ENCODE assay signal across 17 mouse cellular contexts in the genomic region with DNA sequence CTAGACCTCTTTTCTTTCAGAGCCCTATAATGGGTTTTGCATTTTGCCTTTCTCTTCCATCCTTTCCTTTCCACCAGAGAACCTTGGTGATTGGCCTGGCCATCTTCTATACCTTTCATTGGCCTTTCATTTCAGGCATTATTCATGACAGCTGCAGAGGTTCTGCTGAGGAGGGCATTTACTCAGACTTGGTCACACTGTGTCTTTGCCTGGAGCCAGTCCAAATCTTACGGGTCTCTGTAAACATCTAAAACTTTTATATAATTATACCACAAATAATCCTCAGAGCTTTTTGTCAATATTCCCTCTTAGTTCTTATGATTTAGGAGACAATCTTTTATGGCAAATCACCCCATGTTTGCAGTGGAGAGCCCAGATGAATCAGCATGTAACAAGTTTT.
A peak's percentile ranks its signal among the peaks of the same experiment; 100 is the strongest.
DNase-seq lines count a peak whose midpoint lies in the region; ATAC-seq lines count a peak whose summit lies in the region.
"Had no signal": no experiment of that assay in that cellular context is flagged by ENCODE, and none has a peak within 500 bp of the region (broad histone marks: within the 10 kb centered on the region; RNA-seq: fewer than 3 reads in every experiment).

No protein-coding gene starts in this region.

- H3K4me1 ChIP-seq in hindbrain, embryonic 12.5 days: peaks cover 10% of the 10 kb centered on the region
- no peaks in the 10 kb centered on the region for H3K4me1 ChIP-seq in hindbrain, embryonic 11.5 days (replicated peaks; ENCODE audit: control insufficient read depth, insufficient read depth, low read length)
- peaks cover 78% of the 10 kb centered on the region for H3K4me1 ChIP-seq in forebrain, embryonic 10.5 days
- peaks cover 39% of the 10 kb centered on the region for H3K4me1 ChIP-seq in forebrain, embryonic 15.5 days
- H3K4me1 ChIP-seq in midbrain, embryonic 13.5 days (replicated peaks): peaks cover 45% of the 10 kb centered on the region
- H3K4me1 ChIP-seq: limb, embryonic 15.5 days; megakaryocyte, embryonic 14.5 days had no signal

- H3K9me3 ChIP-seq in hindbrain, embryonic 12.5 days (replicated peaks): no peaks in the 10 kb centered on the region
- H3K9me3 ChIP-seq in hindbrain, embryonic 11.5 days (ENCODE audit: control insufficient read depth, low read length): no peaks in the 10 kb centered on the region
- H3K9me3 ChIP-seq in forebrain, embryonic 10.5 days: no peaks in the 10 kb centered on the region
- no peaks in the 10 kb centered on the region for H3K9me3 ChIP-seq in forebrain, embryonic 15.5 days
- H3K9me3 ChIP-seq in midbrain, embryonic 13.5 days: no peaks in the 10 kb centered on the region
- H3K9me3 ChIP-seq: limb, embryonic 15.5 days; megakaryocyte, embryonic 14.5 days had no signal

- no peak overlapping the region for H3K4me3 ChIP-seq in hindbrain, embryonic 12.5 days
- H3K4me3 ChIP-seq in hindbrain, embryonic 11.5 days (ENCODE audit: low read depth, low read length): no peak overlapping the region
- H3K4me3 ChIP-seq in forebrain, embryonic 10.5 days: no peak overlapping the region
- no peak overlapping the region for H3K4me3 ChIP-seq in forebrain, embryonic 15.5 days
- H3K4me3 ChIP-seq in midbrain, embryonic 13.5 days (replicated peaks): no peak overlapping the region
- H3K4me3 ChIP-seq: limb, embryonic 15.5 days; megakaryocyte, embryonic 14.5 days; myocyte had no signal

- H3K4me2 ChIP-seq in hindbrain, embryonic 12.5 days (replicated peaks): no peak overlapping the region
- no peak overlapping the region for H3K4me2 ChIP-seq in hindbrain, embryonic 11.5 days (replicated peaks; ENCODE audit: low read depth, low read length)
- H3K4me2 ChIP-seq in forebrain, embryonic 15.5 days (replicated peaks): no peak overlapping the region
- no peak overlapping the region for H3K4me2 ChIP-seq in midbrain, embryonic 13.5 days (replicated peaks)
- H3K4me2 ChIP-seq: limb, embryonic 15.5 days had no signal

- H3K27me3 ChIP-seq in hindbrain, embryonic 12.5 days: no peaks in the 10 kb centered on the region
- H3K27me3 ChIP-seq in hindbrain, embryonic 11.5 days (ENCODE audit: control insufficient read depth, insufficient read depth, low read length): no peaks in the 10 kb centered on the region
- H3K27me3 ChIP-seq in forebrain, embryonic 10.5 days (ENCODE audit: poor library complexity, severe bottlenecking): no peaks in the 10 kb centered on the region
- no peaks in the 10 kb centered on the region for H3K27me3 ChIP-seq in forebrain, embryonic 15.5 days
- H3K27me3 ChIP-seq in midbrain, embryonic 13.5 days: no peaks in the 10 kb centered on the region
- H3K27me3 ChIP-seq: CH12.LX; limb, embryonic 15.5 days; megakaryocyte, embryonic 14.5 days had no signal

- H3K36me3 ChIP-seq in hindbrain, embryonic 12.5 days: no peaks in the 10 kb centered on the region
- H3K36me3 ChIP-seq in hindbrain, embryonic 11.5 days (ENCODE audit: control insufficient read depth, insufficient read depth, low read length): no peaks in the 10 kb centered on the region
- no peaks in the 10 kb centered on the region for H3K36me3 ChIP-seq in forebrain, embryonic 10.5 days (replicated peaks)
- H3K36me3 ChIP-seq in forebrain, embryonic 15.5 days: no peaks in the 10 kb centered on the region
- H3K36me3 ChIP-seq in midbrain, embryonic 13.5 days: no peaks in the 10 kb centered on the region
- H3K36me3 ChIP-seq: limb, embryonic 15.5 days had no signal

- ATAC-seq in hindbrain, embryonic 12.5 days (ENCODE audit: low FRiP score): no peak
- no peak for ATAC-seq in hindbrain, embryonic 11.5 days (ENCODE audit: low FRiP score)
- no peak for ATAC-seq in forebrain, embryonic 15.5 days (replicated peaks)
- no peak for ATAC-seq in midbrain, embryonic 13.5 days

- WGBS in hindbrain, embryonic 12.5 days: 61% methylated on average over 1 of the region's 1 CpGs
- 77% methylated on average over 1 of the region's 1 CpGs for WGBS in hindbrain, embryonic 11.5 days
- WGBS in forebrain, embryonic 10.5 days: 86% methylated on average over 1 of the region's 1 CpGs
- 37% methylated on average over 1 of the region's 1 CpGs for WGBS in forebrain, embryonic 15.5 days
- 34% methylated on average over 1 of the region's 1 CpGs for WGBS in midbrain, embryonic 13.5 days

- DNase-seq in hindbrain, embryonic 11.5 days (ENCODE audit: low spot score): no peak
- DNase-seq in forebrain, embryonic 10.5 days (ENCODE audit: extremely low spot score, low spot score): no peak
- DNase-seq in right cerebral cortex, adult 2 months (ENCODE audit: low spot score in 2 of 2): no peak
- no peak for DNase-seq in kidney, postnatal 14 days
- DNase-seq in adrenal gland, postnatal 25 days: no peak
- DNase-seq: cerebellum, adult 2 months; kidney, adult 18-20 months; lung, postnatal 14 days; thymus, postnatal 14 days had no signal

- H3K27ac ChIP-seq in hindbrain, embryonic 12.5 days: peak overlapping the region; percentile 55
- no peak overlapping the region for H3K27ac ChIP-seq in hindbrain, embryonic 11.5 days (ENCODE audit: low read depth, low read length)
- H3K27ac ChIP-seq in forebrain, embryonic 10.5 days: peak overlapping the region; percentile 86; the same call in 1 of the 2 replicates
- peak overlapping the region; percentile 61 for H3K27ac ChIP-seq in forebrain, embryonic 15.5 days (replicated peaks)
- H3K27ac ChIP-seq in midbrain, embryonic 13.5 days: peak overlapping the region; percentile 73
- H3K27ac ChIP-seq: kidney, postnatal 0 days; limb, embryonic 15.5 days had no signal

- no peak overlapping the region for H3K9ac ChIP-seq in hindbrain, embryonic 12.5 days
- H3K9ac ChIP-seq in hindbrain, embryonic 11.5 days (ENCODE audit: low read depth, low read length): no peak overlapping the region
- no peak overlapping the region for H3K9ac ChIP-seq in forebrain, embryonic 15.5 days (replicated peaks)
- no peak overlapping the region for H3K9ac ChIP-seq in midbrain, embryonic 13.5 days (replicated peaks)
- H3K9ac ChIP-seq: limb, embryonic 15.5 days had no signal
